Mouse (Mus musculus): Measurements from ENCODE around the gene Noc3l.

Noc3l gene

DNA sequence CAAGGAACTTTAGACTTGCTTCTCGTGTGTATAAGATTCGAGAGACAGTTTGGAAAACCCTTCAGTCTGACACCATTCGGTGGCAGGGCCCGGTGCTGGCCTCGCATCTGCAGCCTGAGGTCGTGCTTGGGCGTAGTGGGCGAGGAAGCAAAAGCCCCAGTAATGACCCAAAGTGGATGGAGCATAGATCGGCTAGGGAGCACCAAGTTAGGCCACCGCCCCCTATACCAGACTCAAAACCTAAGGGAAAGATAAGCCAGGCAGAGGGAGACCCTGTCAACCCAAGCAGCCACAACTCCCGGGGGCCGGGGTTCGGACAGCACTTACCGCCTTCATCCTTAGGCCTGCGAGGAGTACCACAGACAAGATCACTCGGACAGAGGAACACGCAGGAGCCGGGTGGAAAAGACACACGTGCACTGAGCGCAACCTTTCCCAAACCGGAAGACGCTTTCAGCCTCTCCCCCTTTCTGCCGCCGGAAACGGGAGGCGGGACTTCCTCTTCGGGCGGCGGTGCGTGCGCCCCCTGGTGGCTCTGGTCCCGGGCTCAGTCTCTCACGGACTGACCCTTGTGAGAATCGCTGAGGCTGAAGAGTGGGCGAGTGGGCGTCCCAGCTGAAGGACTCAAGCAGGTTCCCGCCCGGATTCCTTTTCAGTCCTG lies at the start of gene Noc3l:
TSS of gene Noc3l (minus strand) at position 472 of the 661 bp plus-strand sequence.
- peak; percentile 85 for DNase-seq

GRCm38 (mm10) chr19:38862523-38862922 lies 43.5 kb upstream of the Noc3l start:
- no peak for DNase-seq

GRCm38 (mm10) chr19:38858224-38858623 lies 39.2 kb upstream of the Noc3l start:
- no peak for DNase-seq

- DNase-seq, result no peak
Measured at GRCm38 (mm10) chr19:38846373-38846772, 27.3 kb upstream of the Noc3l start.

- no peak for DNase-seq
Measured at GRCm38 (mm10) chr19:38844817-38845216, 25.8 kb upstream of the Noc3l start.

- DNase-seq, result peak; percentile 32
Measured at GRCm38 (mm10) chr19:38837171-38837641, 18.2 kb upstream of the Noc3l start.

DNA sequence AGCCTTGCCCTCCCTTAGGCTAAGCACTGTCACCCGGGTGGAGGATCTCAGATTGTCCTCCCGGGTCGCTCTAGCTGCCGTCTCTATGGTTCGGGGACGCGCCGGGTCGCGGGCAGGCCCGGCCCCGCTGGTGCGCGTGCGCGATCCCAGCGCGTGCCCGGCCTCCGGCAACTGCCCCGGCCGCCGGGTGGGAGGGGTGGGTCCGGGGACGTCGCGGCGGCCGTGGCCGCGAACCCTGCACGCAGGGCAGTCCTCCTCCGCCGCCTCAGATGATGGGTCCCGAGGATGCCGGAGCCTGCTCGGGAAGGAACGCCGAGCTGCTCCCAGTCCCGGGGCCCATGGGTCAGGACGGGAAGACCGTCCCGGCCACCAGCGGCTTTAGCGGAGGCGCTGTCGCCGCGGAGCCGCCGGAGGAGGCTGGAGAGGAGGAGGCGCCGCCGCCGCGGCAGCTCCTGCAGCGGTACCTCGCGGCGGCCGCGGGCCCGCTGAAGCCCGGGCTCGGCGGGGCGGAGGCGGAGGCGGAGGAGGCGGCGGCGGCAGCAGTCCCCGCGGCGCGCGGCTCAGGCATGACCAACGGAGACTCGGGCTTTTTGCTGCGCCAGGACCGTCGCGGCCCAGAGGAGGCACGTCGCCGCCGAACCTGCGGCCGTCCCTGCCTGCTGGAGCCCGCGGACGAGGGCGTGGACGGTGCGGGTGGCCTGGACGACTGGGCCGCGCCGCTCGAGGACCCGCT lies 17.6 kb upstream of the Noc3l start, which contains the start of gene Tbc1d12:
TSS of gene Tbc1d12 (plus strand) at position 142 of the 733 bp plus-strand sequence.
- DNase-seq, result peak; percentile 88

- DNase-seq, result no peak
Measured at GRCm38 (mm10) chr19:38836084-38836437, 17.0 kb upstream of the Noc3l start.

GRCm38 (mm10) chr19:38833224-38833623 lies 14.2 kb upstream of the Noc3l start:
- no peak for DNase-seq

GRCm38 (mm10) chr19:38820186-38820804 lies 1.3 kb upstream of the Noc3l start:
- no peak for DNase-seq

DNA sequence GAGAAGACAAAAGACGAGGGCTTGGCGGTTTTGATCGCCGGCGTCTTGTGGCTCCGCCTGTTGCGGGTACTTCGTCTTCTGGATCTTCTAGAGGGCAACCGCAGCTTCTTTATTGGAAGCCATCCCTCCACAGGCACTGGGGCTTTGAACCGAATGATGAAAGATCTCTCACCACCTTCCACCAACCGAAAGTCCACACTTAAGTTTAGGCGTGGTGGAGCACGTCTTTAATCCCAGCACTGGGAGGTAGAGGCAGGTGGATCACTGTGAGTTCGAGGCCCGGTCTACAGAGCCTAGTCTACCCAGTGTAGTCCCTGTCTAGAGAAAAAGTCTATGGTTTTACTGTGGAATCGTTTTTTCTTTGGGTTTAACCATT lies 378 bp upstream of the Noc3l start:
- DNase-seq, result no peak

DNA sequence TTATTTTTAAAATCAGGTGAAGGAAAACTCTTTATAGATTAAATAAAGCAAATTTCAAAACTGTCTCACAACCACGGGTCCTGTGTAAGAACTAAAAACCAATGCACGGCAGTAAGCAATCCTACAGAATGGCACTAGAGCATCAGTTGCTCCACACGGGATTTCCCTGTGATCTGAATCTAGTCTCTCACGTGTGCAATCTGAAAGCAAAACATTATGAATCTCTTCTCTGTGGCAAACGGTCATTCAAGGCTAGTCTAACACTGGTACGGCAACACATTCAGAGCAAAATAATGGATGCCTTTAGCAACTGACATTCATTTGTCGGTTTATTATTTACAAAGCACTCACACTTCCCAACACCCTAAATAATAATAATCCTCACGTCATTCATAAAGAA lies 846 bp downstream of the Noc3l start:
- DNase-seq, result no peak

GRCm38 (mm10) chr19:38798801-38799200 lies 20.2 kb downstream of the Noc3l start:
- no peak for DNase-seq

DNA sequence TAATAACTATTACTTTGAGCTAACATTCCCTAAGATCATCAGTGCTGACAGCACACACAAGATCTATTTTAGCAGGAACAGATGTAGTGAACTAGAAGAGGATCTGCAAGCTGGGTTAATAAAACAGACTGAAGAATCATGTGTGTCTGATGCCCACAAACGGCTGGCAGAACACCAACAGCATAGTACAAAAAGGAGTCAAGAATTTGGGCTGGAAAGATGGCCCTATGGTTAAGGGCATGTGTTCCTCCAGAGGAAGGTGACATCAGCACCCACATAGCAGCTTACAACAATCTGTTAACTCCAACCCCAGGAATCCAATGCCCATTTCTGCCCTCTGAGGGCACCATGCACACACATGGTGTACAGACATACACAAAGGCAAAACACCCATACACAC lies 20.7 kb downstream of the Noc3l start:
- no peak for DNase-seq

- no peak for DNase-seq
Measured at GRCm38 (mm10) chr19:38796546-38796945, 22.5 kb downstream of the Noc3l start.

- no peak for DNase-seq
Measured at GRCm38 (mm10) chr19:38793563-38794045, 25.4 kb downstream of the Noc3l start.

GRCm38 (mm10) chr19:38787756-38788155 lies 31.3 kb downstream of the Noc3l start:
- no peak for DNase-seq

GRCm38 (mm10) chr19:38783542-38783941 lies 35.5 kb downstream of the Noc3l start:
- no peak for DNase-seq

GRCm38 (mm10) chr19:38778805-38779204 lies 40.2 kb downstream of the Noc3l start:
- no peak for DNase-seq

GRCm38 (mm10) chr19:38775548-38775947 lies 43.5 kb downstream of the Noc3l start:
- peak; percentile 12 for DNase-seq

DNA sequence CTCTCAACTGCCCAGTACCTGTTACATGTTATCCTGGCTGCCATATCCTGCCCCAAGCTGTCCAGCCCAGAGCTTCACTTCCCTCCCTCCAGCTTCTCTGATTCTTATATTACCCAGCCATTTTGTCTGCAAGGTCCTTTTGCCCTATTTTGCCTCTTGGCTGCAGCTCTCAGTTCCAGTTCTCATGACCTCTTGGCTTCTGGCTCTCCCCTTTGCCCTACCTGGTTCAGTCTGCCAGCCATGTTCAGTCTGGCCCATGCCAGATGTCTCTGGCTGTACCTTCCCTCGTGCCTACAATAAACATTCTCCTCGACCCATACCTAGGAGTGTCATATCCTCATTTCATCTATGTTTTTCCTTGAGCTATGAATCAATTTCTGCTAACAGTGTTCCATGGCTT lies 52.7 kb downstream of the Noc3l start:
- no peak for DNase-seq

- DNase-seq, result no peak
Measured at GRCm38 (mm10) chr19:38760441-38760840, 58.6 kb downstream of the Noc3l start.

DNA sequence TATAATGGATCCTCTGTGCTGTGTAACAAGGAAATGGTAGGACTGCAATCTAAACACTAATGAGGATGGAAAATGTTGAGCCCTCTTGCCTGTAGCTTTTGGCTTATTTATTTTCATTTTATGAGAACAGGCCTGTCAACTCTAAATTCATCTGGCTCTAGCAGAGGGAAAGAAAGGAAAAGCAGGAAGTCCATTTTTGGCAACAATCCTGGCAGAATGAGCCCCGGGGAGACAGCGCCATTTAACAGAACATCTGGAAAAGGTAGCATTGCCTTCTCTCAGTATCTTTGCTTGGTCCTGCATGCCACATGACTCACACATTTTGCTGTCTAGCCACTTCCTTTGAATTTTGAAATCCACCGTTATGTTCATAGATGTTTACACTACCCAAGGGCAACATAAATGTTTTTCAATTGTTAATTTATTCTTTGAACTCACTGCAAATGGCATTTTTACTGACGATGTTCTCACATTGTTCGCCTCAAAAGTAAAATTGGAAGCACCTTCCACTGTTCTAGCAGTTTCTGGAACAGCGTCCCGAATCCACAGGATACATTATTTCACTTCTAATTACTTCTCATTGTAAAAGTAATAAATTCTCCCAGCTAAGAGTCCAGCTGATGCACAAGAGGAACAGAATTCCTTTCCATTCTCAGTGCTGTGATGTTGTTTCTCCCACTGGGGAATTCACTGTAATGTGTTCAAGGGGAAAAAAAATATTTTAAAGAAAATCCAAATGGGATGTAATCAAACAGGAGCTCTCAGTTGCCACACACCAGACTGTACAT lies 60.2 kb downstream of the Noc3l start:
- no peak for DNase-seq

All from kidney, adult 11 months (tissue).